Mouse (Mus musculus) hindbrain, embryonic 16.5 days (tissue): ENCODE measurements around the gene Gm20517. TPM values are rescaled to one million over a fixed set of nuclear protein-coding genes. Genes with fewer than 3 reads are reported as not detected.

Experiments used
- ATAC-seq: fragments of 200-750 bp; cut with Nextera tagmentation; 2 replicates; pipeline ENCODE4 v1.8.0; 2017; ENCODE audit warnings: moderate TSS enrichment, moderate library complexity
- H3K27ac ChIP-seq: fragments of 300-500 bp; sonication (generic); 2 replicates; pipeline ENCODE4 v1.5.1; 2014; ENCODE audit warnings: low read depth, mild to moderate bottlenecking, control low read depth, low read length, moderate library complexity
- H3K27me3 ChIP-seq: fragments of 300-500 bp; sonication (generic); replicated peaks from 2 replicates; pipeline ENCODE4 v1.6.1; 2014; ENCODE audit warnings: low read length; ENCODE audit not compliant: control insufficient read depth, insufficient read depth
- H3K36me3 ChIP-seq: fragments of 300-500 bp; sonication (generic); 2 replicates; pipeline ENCODE4 v1.6.1; 2014; ENCODE audit warnings: mild to moderate bottlenecking, low read length, moderate library complexity, mixed read lengths; ENCODE audit not compliant: control insufficient read depth, insufficient read depth
- H3K4me1 ChIP-seq: fragments of 300-500 bp; sonication (generic); 2 replicates; pipeline ENCODE4 v1.6.1; 2014; ENCODE audit warnings: low read depth, low read length; ENCODE audit not compliant: control insufficient read depth, insufficient read depth
- H3K4me2 ChIP-seq: fragments of 300-500 bp; sonication (generic); 2 replicates; pipeline ENCODE4 v1.6.1; 2014; ENCODE audit warnings: mild to moderate bottlenecking, low read length, control low read depth, moderate library complexity
- H3K4me3 ChIP-seq: fragments of 300-500 bp; sonication (generic); 2 replicates; pipeline ENCODE4 v1.5.1; 2014; ENCODE audit warnings: mild to moderate bottlenecking, low read length, control low read depth, moderate library complexity
- H3K9ac ChIP-seq: fragments of 300-500 bp; sonication (generic); 2 replicates; pipeline ENCODE4 v1.6.1; 2014; ENCODE audit warnings: low read depth, mild to moderate bottlenecking, control low read depth, low read length, moderate library complexity
- H3K9me3 ChIP-seq: fragments of 300-500 bp; sonication (generic); 2 replicates; pipeline ENCODE4 v1.6.1; 2014; ENCODE audit warnings: mild to moderate bottlenecking, low read length, moderate library complexity; ENCODE audit not compliant: control insufficient read depth
- WGBS: fragments of 180-500 bp; shearing (Covaris S2); extraction: QIAGEN DNeasy Blood & Tissue Kit; methylation state at CpG from one replicate; pipeline ENCODE4 v1.1.7; 2014; 5-methylcytosine and 5-hydroxymethylcytosine counted together
- polyA plus RNA-seq: library from polyadenylated mRNA; unstranded; fragments of >200 nt; fragmentation: Nextera tagmentation; extraction: Ambion mirVana; gene quantifications from 2 replicates; pipeline ENCODE4 v1.2.1, GENCODE M21; 2015

The Gm20517 gene
- polyA plus RNA-seq, 1 experiment from 2014 or later = 1.9 TPM

DNA sequence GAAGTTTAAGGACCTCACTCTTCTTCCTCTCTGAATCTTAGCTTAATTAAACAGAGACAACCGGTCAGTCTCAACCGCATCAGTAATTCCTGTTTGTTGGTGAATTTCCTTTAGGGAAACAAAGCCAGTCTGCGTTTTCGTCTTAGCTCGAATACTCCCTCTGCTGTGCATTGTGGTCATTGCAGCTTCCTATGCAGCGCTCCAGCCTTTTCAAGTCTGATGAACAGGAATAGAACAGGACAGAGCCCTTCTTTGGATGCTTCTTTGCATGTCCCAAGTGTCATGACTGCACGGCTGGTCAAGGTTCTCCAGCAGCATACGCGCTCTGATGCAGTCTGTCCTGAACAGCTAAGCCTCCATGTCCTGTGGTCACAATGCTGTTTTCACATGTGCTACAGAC is 65.2 kb downstream of the Gm20517 start:
- Histone ChIP-seq H3K36me3 (peaks cover 25% of the 10 kb centered on the region), H3K9ac (no peak overlapping the region), H3K9me3 (no peaks in the 10 kb centered on the region), H3K4me2 (no peak overlapping the region), H3K27me3 (no peaks in the 10 kb centered on the region; the same call in 1 of the 2 replicates), H3K4me3 (no peak overlapping the region), H3K27ac (no peak overlapping the region), H3K4me1 (peaks cover 13% of the 10 kb centered on the region)
- WGBS = 15% methylated on average over 9 of the region's 9 CpGs
- no peak for ATAC-seq

DNA sequence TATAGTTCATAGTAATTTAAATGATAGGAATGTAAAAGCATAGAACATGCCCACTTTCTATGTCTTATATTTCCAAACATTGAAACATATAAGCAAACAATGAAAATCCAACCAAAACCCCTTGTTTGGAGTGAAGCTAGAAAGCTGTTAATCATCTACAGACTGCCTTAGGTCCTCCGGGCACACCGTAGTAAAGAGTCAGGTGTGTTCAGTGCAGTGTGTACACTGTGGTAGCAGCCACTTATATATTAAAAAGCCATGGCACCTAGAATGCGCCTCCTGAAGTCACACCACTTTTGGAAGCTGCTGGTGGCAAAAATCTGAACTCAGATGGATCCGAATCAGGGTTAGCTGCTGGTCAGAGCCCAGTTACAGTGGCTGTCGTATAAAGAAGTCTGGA is 66.8 kb downstream of the Gm20517 start:
- Histone ChIP-seq H3K27ac (no peak overlapping the region), H3K36me3 (peaks cover 34% of the 10 kb centered on the region), H3K27me3 (no peaks in the 10 kb centered on the region; the same call in 1 of the 2 replicates), H3K4me1 (0 out of 2 replicates have a peak, but pooled peaks cover under 1% of the 10 kb centered on the region), H3K9me3 (no peaks in the 10 kb centered on the region), H3K9ac (no peak overlapping the region), H3K4me3 (no peak overlapping the region), H3K4me2 (no peak overlapping the region)
- no peak for ATAC-seq
- WGBS = 90% methylated on average over 5 of the region's 5 CpGs

DNA sequence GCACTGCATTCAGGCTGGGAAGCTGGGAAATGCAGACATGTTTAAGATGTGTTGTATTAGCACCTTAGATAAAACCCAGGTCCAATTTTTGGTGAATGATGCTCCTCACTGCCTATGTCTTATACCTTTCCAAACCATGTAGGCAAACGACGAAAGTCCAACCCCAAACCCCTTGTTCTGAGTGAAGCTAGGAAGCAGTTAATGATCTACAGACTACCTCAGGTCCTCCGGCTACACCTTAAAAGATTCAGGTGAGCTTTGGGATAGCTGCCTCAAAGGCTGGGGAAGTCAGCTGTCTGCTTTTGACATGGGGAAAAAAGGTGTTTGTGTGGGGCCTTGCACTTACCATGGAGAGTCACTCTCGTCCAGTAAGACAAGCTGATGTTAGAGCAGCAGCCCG is 67.3 kb downstream of the Gm20517 start:
- Histone ChIP-seq H3K9me3 (no peaks in the 10 kb centered on the region), H3K27ac (no peak overlapping the region), H3K4me2 (no peak overlapping the region), H3K9ac (no peak overlapping the region), H3K4me1 (no peaks in the 10 kb centered on the region), H3K36me3 (peaks cover 36% of the 10 kb centered on the region), H3K27me3 (no peaks in the 10 kb centered on the region), H3K4me3 (no peak overlapping the region)
- no peak for ATAC-seq
- 86% methylated on average over 5 of the region's 5 CpGs for WGBS

DNA sequence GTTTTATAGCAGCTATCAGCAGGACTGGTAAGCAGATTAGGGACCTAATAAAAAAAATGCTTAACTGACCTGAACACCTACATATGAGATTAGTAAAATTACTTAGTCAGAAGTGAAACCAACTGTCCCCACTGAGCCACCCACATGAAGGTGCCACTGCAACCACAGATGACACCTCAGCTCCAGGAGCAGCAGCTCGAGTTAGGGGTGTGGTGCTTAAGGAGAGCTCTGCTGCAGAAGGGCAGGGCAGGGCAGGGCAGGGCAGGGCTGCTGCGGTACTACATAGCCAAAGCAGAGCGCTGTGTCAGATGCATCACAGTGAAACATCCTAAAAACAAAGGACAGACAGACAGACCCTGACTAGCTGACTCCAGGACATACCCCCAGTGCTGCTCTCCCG is 71.4 kb downstream of the Gm20517 start:
- WGBS = 89% methylated on average over 4 of the region's 4 CpGs

DNA sequence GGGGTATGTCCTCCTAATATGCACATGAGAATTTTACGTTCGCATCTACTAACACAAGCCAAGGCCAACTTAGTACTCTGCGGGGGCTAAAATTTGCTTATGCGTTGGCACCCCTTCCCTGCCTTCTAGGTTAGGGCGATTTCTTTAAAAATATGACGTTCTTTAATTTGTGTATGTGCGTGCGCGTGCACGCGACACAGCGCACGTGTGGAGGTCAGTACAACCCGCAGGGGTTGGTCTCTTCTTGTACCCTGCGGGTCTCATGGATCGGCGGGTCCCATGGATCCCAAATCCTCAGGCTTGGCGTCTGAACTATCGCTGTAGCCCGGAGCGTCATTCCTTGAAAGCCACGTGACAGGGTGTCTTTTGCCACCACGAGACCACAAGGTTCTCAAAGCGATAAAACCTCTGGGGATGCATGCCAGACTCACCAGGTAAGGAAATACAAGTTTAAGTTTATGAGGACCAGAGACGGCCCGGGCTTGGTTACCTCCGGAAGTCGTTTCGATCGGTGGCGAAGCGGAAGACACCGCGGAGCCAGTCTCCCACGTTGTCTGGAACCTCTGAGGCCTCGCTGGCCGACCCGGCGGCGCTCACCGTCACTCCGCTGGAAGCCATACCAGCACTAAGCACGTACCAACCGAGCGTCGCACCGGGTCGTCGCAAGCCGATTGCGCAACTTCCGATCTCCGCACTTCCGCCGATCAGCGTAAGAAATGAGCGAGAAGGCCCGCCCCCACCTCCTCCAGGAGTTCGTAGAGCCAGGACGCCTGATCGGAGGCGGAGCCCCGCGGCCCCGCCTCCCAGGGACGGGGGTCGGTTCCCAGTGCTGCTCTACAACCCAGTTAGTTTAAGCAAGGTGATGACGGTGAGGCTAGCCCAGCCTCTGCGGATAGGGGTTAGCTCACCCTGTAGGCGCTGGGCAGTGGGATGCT is 76.3 kb downstream of the Gm20517 start:
- H3K4me1 ChIP-seq = peaks cover 21% of the 10 kb centered on the region
- H3K36me3 ChIP-seq = peaks cover 4% of the 10 kb centered on the region
- H3K27me3 ChIP-seq = no peaks in the 10 kb centered on the region; the same call in 1 of the 2 replicates
- 1% methylated on average over 70 of the region's 70 CpGs for WGBS
- H3K9ac ChIP-seq = peak overlapping the region; percentile 95
- ATAC-seq = peak; percentile 91
- no peaks in the 10 kb centered on the region for H3K9me3 ChIP-seq
- peak overlapping the region; percentile 91 for H3K27ac ChIP-seq
- H3K4me3 ChIP-seq = peak overlapping the region; percentile 88
- H3K4me2 ChIP-seq = peak overlapping the region; percentile 88

More for the DNA sequence above, 71.4 kb downstream of the Gm20517 start:
- H3K4me2 ChIP-seq = no peak overlapping the region
- H3K27me3 ChIP-seq = no peaks in the 10 kb centered on the region
- H3K4me3 ChIP-seq = no peak overlapping the region
- H3K36me3 ChIP-seq = peaks cover 32% of the 10 kb centered on the region
- peaks cover 8% of the 10 kb centered on the region for H3K4me1 ChIP-seq
- no peak for ATAC-seq
- no peak overlapping the region for H3K27ac ChIP-seq
- H3K9me3 ChIP-seq = no peaks in the 10 kb centered on the region
- no peak overlapping the region for H3K9ac ChIP-seq

DNA sequence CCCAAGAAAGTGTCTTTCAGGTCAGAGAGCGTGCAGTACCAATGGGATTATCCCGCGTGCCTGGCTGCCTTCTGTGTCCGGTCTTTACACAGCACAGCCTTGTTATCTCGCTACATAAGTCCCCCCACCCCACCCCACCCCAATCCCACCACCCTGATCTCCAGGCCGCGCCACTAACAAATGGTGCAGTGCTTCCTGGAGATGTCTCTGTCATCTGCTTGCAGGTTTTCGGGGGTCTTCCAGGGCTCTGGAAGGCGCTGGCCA is 76.9 kb downstream of the Gm20517 start, which contains the start of gene Tomm6:
Gene Tomm6, minus strand, starts transcription at position 43 of the 264 bp plus-strand sequence.
- no peak; the same call in 1 of the 2 replicates for ATAC-seq
- Histone ChIP-seq H3K9ac (peak within 1 kb of the TSS; percentile 95), H3K4me2 (peak within 1 kb of the TSS; percentile 88), H3K27ac (peak within 1 kb of the TSS; percentile 91), H3K36me3 (peaks cover 4% of the 10 kb centered on the region), H3K4me1 (peaks cover 21% of the 10 kb centered on the region), H3K27me3 (no peaks in the 10 kb centered on the region; the same call in 1 of the 2 replicates), H3K9me3 (no peaks in the 10 kb centered on the region), H3K4me3 (peak within 1 kb of the TSS; percentile 88)
- 0% methylated on average over 9 of the region's 9 CpGs for WGBS

DNA sequence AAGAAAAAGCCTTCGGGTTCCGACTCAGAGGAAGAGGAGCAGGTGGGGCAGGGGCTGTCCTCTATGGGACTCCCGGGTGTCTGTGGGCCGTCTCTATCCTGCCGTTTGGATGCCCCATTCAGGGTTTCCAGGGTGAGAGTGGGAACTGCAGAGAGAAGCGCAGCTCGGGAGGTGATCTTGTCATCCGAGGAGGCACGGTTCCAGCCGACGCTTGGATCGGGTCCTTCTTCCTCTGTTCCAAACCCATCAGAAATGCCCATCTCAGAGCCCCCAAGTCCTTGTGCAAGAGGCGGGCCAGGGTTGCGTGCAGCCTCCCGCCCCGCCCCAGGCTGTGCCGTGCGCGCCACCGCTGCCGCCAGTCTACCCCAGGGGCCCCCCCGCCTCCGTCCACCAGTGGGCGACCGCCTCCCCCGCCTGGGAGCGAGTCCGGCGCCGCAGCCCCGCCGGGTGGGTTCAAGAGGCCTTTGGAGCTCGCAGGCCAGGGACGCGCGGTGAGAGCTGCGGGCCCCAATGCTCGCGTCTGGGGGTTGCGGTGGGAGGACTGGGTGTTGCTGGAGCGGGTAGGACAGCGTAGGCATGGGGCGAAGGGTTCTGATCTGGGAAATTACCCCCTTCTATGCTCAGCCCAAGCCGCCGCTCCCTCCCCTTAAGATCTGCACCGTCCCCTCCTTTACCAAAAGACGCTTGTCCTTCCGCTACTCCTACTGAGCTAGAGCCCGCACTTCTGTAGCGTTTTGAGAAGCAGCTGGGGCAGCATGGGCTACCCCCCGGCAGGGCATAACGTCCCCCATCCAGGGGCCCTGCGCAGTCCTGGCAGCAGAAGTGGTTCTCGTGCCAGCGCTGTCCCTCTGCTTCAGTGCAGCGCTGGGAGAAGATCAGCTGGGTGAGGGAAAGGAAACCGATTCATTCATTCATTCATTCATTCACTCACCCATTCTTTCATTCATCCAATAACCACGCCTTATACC is 77.5 kb downstream of the Gm20517 start, which contains the start of gene Frs3:
Gene Frs3, plus strand, starts transcription at position 423 of the 968 bp plus-strand sequence.
- H3K27me3 ChIP-seq = no peaks in the 10 kb centered on the region; the same call in 1 of the 2 replicates

DNA sequence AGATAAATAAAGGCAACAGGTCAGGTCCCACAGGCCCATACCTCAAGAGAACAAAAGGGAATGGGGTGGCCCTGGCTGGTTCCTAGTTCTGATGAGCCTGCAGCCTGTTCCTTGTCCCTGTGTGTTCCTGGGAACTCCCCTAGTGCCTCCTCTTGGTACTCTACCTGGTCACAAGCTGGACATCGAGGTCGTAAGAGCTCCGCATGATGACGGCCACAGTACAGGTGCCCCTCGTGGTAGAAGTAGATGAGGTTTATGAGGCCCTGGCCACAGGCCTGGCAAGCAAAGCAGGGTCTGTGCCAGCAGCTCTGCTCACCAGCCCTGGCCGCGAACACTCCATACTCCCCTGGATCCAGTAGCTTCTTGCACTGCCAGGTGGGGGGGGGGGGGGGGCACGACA is 78.5 kb downstream of the Gm20517 start:
- Histone ChIP-seq H3K4me1 (peaks cover 27% of the 10 kb centered on the region), H3K36me3 (peaks cover 2% of the 10 kb centered on the region; the same call in 1 of the 2 replicates), H3K9ac (no peak overlapping the region), H3K4me2 (peak overlapping the region; percentile 88), H3K27ac (no peak overlapping the region), H3K27me3 (no peaks in the 10 kb centered on the region; the same call in 1 of the 2 replicates), H3K9me3 (no peaks in the 10 kb centered on the region), H3K4me3 (peak overlapping the region; percentile 88)
- WGBS = 88% methylated on average over 7 of the region's 8 CpGs
- no peak for ATAC-seq

More for the DNA sequence above, 77.5 kb downstream of the Gm20517 start, which contains the start of gene Frs3:
- H3K27ac ChIP-seq = peak within 1 kb of the TSS; percentile 91
- H3K9ac ChIP-seq = peak within 1 kb of the TSS; percentile 95
- ATAC-seq = peak; percentile 75
- WGBS = 1% methylated on average over 53 of the region's 58 CpGs
- peak within 1 kb of the TSS; percentile 88 for H3K4me3 ChIP-seq
- H3K4me1 ChIP-seq = peaks cover 24% of the 10 kb centered on the region
- peaks cover 2% of the 10 kb centered on the region for H3K36me3 ChIP-seq
- H3K9me3 ChIP-seq = no peaks in the 10 kb centered on the region
- H3K4me2 ChIP-seq = peak within 1 kb of the TSS; percentile 88
